Mouse (Mus musculus): ENCODE data around the gene Cbl. TPM values are rescaled to one million over a fixed set of nuclear protein-coding genes. Genes with fewer than 3 reads are reported as not detected.
A peak's percentile ranks its signal among the peaks of the same experiment; 100 is the strongest.

The Cbl gene
- total RNA-seq (2021): 10 to 100 TPM in 1 of 2 experiments, 1 to 10 TPM in 1; 7.5 to 13.4 TPM
- long read RNA-seq, experiment 1, full-length matches to known transcripts: 1 of 2 reads
- long read RNA-seq, experiment 1, partial matches to known transcripts: 1 of 2 reads
- long read RNA-seq, experiment 1, other reads (novel, unspliced or antisense): 0 of 2 reads
- long read RNA-seq, experiment 2: 0 reads

DNA sequence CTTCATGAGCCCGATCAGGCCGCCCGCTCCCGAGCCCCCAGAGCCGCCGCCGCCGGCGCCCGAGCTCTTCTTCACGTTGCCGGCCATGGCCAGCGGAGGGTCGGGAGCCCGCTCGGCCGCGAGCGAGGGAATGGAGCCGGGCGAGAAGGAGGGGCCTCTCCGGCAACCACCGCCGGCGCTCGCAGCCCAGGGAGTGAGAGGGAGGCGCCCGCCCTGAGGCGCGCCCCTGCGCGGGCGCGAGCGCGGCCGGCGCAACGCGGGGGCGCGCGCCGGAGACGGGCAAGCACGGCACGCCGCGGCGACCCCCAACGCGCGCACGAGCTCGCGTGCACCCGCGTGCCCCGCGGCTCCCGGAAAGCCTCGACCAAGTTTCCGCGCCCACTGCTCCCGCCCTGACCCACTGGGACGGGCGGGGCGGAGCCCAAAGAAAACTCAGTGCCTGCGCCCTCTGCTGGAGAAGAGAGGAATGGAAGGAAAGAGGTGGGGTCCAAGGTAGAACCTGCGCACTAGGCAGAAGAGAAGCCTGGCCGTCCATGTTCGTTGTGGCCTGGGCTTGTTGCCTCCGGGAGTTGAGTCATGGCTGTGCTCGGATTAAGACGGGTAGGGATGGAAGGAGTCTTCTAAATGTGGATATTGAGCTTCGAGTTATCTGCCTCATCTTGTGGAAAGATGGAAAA lies at the start of gene Cbl:
Cbl (minus strand) TSS at position 248 of the 677 bp plus-strand sequence.
- peak; percentile 98 for DNase-seq
- intact Hi-C loops (cut with DNase I): loop anchor here (10.0 kb wide), 2 partner anchors 59 to 249 kb away; no protein-coding TSS in a partner anchor
- Histone ChIP-seq H3K4me3 (peak within 1 kb of the TSS; percentile 99), H3K27ac (peak within 1 kb of the TSS; percentile 92)
- peak; percentile 97 for TF ChIP-seq CTCF (IDR thresholded peaks at IDR 0.05)

DNA sequence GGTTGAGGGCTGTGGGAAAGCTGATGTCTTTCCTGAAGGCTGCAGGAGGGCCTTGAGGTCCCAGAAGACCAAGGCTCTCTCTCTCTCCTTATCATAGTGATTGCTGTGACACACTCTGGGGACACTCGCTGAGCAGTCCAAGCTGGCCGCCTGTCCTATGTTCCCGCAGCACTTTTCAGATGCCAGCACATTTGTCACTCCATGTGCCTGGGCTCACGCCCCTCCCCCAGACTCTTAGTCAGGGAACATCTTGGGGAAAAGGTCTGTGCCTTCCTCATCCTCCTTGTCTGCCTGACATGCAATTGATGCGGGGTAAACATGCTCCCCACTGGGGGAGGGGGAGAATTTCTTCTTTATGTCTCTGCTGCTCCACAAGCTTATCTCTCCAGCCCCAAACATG lies 49.3 kb upstream of the Cbl start:
- no peak for TF ChIP-seq CTCF (IDR thresholded peaks at IDR 0.05)
- no peak for DNase-seq
- H3K4me3 ChIP-seq: no peak overlapping the region
- intact Hi-C loops (cut with DNase I): no loop called here
- no peak overlapping the region for H3K27ac ChIP-seq

DNA sequence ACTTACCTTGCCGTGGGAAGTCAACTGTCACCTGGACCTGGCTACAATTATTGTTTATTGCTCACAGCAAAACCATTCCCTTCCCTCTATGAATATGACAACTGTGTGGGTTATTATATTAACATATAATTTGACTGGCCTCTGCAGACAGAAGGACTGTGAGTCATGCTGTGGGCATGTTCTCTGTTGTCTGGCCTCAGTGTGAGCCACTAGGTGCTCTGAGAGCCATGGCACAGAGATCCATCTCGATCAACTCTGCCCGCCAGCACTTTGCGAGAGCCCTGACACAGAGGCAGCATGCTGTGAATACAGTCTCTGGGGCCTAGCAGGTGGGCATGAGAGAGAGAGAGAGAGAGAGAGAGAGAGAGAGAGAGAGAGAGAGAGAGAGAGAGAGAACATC lies 36.1 kb upstream of the Cbl start:
- Histone ChIP-seq H3K27ac (no peak overlapping the region), H3K4me3 (no peak overlapping the region)
- TF ChIP-seq CTCF (IDR thresholded peaks at IDR 0.05): no peak
- no peak for DNase-seq
- intact Hi-C loops (cut with DNase I): loop anchor here (1.0 kb wide), 1 partner anchor 31 kb away; no protein-coding TSS in a partner anchor

DNA sequence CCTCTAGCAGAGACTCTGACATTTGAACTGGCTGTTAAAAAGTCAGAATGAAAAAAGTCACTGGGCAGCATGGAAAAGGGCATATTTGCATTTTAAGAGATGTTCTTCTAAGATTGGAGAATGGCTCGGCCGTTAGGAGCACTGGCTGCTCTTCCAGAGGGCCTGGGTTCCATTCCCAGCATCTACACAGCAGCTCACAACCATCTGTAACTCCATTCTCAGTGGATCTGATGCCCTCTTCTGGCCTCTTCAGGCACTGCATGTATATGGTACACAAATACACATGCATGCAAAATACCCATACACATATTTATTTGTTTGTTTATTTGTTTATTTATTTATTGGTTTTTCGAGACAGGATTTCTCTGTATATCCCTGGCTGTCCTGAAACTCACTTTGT lies 35.2 kb upstream of the Cbl start:
- TF ChIP-seq CTCF (IDR thresholded peaks at IDR 0.05): peak; percentile 69
- no peak overlapping the region for H3K27ac ChIP-seq
- intact Hi-C loops (cut with DNase I): loop anchor here (1.0 kb wide), 1 partner anchor 30 kb away; no protein-coding TSS in a partner anchor
- peak; percentile 39 for DNase-seq
- H3K4me3 ChIP-seq: no peak overlapping the region

DNA sequence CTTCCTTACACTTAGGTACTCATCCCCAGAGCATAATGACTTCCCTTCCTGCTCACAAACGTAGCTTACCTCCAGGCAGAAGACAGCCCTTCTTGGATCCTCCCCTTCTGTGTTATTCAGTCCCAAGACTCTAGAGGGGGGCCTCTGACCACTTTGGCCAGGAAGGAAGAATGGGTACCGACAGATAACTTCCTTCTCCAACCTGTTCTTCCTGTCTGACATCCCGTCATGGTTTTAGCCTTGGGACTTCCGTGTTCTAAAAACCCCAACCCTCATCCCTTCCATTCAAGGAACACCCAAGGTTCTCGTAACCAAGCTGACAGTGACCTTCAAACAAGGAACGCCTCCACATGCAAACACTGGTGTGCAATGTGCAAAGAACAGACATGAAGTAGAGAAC lies 34.6 kb upstream of the Cbl start, which contains the start of gene Nlrx1:
Nlrx1 (minus strand) TSS at position 168 of the 400 bp plus-strand sequence.
- intact Hi-C loops (cut with DNase I): no loop called here
- no peak for DNase-seq

DNA sequence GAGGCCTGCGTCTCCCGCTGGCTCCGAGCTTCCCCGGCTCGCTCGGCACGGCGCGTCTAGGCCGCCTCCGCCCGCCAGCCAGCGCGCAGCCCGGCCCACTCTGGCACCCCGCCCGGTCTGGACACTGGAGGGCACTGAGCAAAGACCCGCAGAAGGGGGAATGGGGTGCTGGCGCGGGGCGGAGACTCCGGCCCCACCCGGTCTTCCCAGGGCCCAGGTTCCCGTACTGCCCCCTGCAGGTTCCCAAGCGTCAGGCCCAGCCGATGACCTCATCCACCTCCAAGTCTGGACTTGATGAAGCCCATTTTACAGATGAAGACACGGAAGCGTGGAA lies 34.1 kb upstream of the Cbl start:
- DNase-seq: peak; percentile 96
- peak; percentile 82 for TF ChIP-seq CTCF (IDR thresholded peaks at IDR 0.05)
- peak overlapping the region; percentile 97 for H3K27ac ChIP-seq
- peak overlapping the region; percentile 86 for H3K4me3 ChIP-seq
- intact Hi-C loops (cut with DNase I): no loop called here

More for the DNA sequence above, 34.6 kb upstream of the Cbl start, which contains the start of gene Nlrx1:
- peak within 1 kb of the TSS; percentile 86 for H3K4me3 ChIP-seq
- peak within 1 kb of the TSS; percentile 97 for H3K27ac ChIP-seq
- no peak for TF ChIP-seq CTCF (IDR thresholded peaks at IDR 0.05)

DNA sequence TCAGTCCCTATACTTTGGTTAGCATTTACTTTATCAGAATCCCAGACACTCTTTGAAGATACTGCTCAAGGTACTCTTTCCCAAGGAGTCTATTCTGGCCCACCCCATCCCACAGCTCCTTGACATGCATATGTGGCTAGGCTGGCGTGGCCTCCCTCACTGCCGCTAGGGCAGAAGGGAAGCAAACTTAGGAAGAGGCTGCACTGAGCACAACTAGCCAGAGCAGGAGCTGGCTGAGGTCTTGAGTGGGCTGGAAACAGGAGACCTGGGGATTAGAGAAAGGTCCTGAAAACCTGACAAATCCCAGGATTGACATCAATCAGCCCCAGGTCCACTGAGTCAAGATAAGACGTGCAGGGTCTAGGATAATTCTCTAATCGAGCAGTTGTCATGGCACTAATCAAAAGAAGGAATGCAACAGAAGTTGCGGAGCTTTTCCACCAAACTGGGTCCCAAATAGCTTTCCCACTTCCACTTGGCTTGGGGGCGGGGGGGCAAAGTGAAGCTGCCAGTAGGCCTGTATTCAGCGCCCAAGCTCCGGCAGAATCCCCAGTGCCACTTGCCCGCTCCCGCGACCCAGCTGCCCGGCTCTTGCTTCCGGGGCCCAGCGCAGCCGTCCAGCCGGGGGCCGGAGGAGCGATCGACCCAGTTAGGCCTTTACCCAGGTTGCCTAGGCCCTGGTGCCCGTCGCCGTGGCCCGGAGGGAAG lies 33.6 kb upstream of the Cbl start:
- peak overlapping the region; percentile 97 for H3K27ac ChIP-seq
- intact Hi-C loops (cut with DNase I): no loop called here
- peak; percentile 30 for TF ChIP-seq CTCF (IDR thresholded peaks at IDR 0.05)
- DNase-seq: peak; percentile 60
- peak overlapping the region; percentile 86 for H3K4me3 ChIP-seq

DNA sequence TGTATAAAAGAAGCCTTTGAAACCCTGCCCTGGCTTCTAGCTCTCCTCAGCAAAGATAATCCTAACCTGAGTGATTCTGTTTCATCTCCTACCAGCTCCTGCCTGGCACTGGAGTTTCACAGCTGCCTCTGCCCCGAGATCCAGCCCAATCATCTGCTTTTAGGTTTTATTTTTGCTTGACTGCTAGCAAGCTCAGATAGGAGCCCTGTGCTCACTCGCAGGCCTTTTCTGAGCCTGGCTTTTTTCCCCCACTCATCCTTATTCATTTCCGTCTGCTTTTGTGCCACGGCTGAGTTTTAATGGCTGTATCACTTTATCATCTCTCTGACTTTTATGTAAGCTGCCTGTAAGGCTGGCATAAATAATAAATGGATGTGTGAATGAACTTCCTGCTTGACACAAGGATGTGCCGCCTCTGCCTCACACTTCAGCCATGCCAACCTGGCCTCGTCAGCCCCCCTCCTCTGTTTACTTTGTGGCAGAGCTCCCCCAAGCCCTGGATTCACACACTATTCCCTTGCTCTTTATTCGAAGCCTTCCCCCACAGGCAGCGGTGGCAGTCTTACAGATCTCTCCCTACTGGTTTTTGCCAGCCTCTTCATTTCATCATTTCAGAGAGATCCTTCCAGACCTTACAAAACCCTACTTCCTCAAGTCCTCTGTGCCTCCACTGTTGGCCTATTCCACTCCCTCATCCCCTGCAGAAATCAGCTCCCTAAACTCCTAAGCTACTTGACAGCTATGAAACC lies 32.8 kb upstream of the Cbl start:
- Histone ChIP-seq H3K4me3 (peak overlapping the region; percentile 86), H3K27ac (peak overlapping the region; percentile 97)
- intact Hi-C loops (cut with DNase I): no loop called here
- DNase-seq: no peak
- no peak for TF ChIP-seq CTCF (IDR thresholded peaks at IDR 0.05)

DNA sequence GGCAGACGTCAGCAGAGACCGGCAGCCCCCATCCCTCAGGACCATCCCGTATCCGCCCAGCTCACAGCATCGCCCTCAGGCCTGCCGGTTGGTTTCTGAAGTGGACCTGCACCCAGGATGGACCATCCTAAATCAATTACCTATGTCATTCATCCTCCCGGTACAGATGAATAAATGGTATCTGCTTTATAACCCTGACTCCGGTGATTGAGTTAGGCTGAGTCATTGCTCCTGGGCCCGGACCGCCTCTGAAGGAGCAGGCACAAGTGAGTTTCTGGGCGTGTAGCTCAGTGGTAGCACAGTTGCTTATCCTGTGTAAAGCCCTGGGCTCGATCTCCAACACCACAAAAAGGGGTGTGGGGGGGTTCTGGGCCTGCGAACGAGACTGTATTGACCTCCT lies 27.5 kb upstream of the Cbl start:
- TF ChIP-seq CTCF (IDR thresholded peaks at IDR 0.05): no peak
- DNase-seq: no peak
- intact Hi-C loops (cut with DNase I): no loop called here
- H3K4me3 ChIP-seq: no peak overlapping the region
- H3K27ac ChIP-seq: 0 out of 2 replicates have a peak overlapping the region, but pooled peaks have one; percentile 5

DNA sequence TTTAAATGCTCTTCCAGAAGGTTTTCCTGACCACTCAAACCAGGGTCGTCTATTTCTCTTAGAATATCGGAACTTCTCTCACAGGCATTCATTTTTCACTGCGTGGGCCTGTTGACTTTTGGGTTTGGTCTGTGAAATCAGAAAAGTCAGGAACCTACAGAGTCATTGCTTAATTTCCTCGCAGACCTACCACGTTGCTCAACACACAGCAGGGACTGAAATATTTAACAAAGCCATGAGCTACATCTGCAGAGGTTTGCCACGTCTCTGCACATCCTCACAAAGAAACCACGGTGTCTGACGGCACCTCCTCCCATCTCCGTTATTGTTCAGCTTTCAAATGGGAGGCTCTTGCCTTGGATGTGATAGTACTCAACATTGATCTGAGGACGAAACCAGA lies 25.2 kb upstream of the Cbl start:
- Histone ChIP-seq H3K4me3 (no peak overlapping the region), H3K27ac (no peak overlapping the region)
- no peak for DNase-seq
- intact Hi-C loops (cut with DNase I): no loop called here
- TF ChIP-seq CTCF (IDR thresholded peaks at IDR 0.05): no peak

DNA sequence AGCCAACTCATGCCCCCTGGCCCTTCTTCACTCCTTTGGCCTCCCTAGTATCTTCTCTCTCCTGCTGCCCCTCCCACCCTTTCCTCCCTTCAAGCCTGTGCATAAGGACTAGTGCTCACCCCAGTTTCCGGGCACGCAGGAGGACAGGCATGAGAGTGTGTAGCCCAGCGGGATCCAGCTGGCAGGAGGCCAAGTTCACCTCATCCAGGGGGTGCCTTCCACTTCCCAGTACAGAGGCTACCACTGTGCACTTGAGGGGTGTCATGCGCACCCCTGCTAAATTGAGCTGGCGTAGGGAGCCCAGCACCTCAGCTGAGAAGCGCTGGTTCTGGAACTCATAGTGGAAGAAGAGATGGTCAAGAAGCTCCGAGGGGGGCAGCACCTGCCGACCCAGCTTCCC lies 22.4 kb upstream of the Cbl start:
- no peak for TF ChIP-seq CTCF (IDR thresholded peaks at IDR 0.05)
- intact Hi-C loops (cut with DNase I): no loop called here
- Histone ChIP-seq H3K27ac (no peak overlapping the region), H3K4me3 (no peak overlapping the region)
- no peak for DNase-seq

DNA sequence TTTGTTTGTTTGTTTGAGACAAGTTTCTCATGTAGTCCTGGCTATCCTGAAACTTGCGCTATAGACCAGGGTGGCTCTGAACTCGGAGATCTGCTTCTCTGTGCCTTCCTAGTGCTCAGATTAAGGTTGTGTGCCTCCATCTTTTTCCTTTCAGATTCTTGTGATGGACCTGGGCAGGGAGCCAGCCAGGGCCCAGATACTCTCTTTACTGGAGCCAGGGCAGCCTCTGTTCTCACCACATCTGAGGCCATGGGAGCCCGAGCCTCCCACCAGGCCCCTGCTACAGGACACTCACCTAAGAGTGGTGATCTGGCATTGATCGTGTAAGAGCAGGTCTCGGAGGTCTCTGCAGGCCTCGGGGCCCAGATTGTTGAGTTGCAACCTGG lies 21.3 kb upstream of the Cbl start:
- H3K4me3 ChIP-seq: no peak overlapping the region
- TF ChIP-seq CTCF (IDR thresholded peaks at IDR 0.05): no peak
- H3K27ac ChIP-seq: no peak overlapping the region
- intact Hi-C loops (cut with DNase I): no loop called here
- DNase-seq: no peak

Measured in gastrocnemius, adult 2 months (tissue).